Mouse (Mus musculus) heart, embryonic 12.5 days (tissue): ENCODE measurements around the gene Sarnp. TPM values are rescaled to one million over a fixed set of nuclear protein-coding genes. Genes with fewer than 3 reads are reported as not detected.

ENCODE experiments used
- ATAC-seq: fragments of 200-750 bp; cut with Nextera tagmentation; 2 replicates; pipeline ENCODE4 v1.8.0; 2017; ENCODE audit warnings: moderate TSS enrichment, moderate library complexity; ENCODE audit not compliant: insufficient number of reproducible peaks, low FRiP score
- H3K27ac ChIP-seq: fragments of 300-500 bp; sonication (generic); 2 replicates; pipeline ENCODE4 v1.5.1; 2016; ENCODE audit warnings: mild to moderate bottlenecking, moderate library complexity; ENCODE audit not compliant: poor library complexity, severe bottlenecking
- H3K27me3 ChIP-seq: fragments of 300-500 bp; sonication (generic); replicated peaks from 2 replicates; pipeline ENCODE4 v1.6.1; 2016; ENCODE audit warnings: mild to moderate bottlenecking, moderate library complexity
- H3K36me3 ChIP-seq: fragments of 300-500 bp; sonication (generic); 2 replicates; pipeline ENCODE4 v1.6.1; 2016; ENCODE audit warnings: mild to moderate bottlenecking, moderate library complexity
- H3K4me1 ChIP-seq: fragments of 300-500 bp; sonication (generic); replicated peaks from 2 replicates; pipeline ENCODE4 v1.6.1; 2016; ENCODE audit warnings: mild to moderate bottlenecking
- H3K4me2 ChIP-seq: fragments of 300-500 bp; sonication (generic); 2 replicates; pipeline ENCODE4 v1.6.1; 2016; ENCODE audit warnings: mild to moderate bottlenecking, moderate library complexity
- H3K4me3 ChIP-seq: fragments of 300-500 bp; sonication (generic); 2 replicates; pipeline ENCODE4 v1.5.1; 2016; ENCODE audit warnings: mild to moderate bottlenecking
- H3K9ac ChIP-seq: fragments of 300-500 bp; sonication (generic); 2 replicates; pipeline ENCODE4 v1.6.1; 2016; ENCODE audit warnings: mild to moderate bottlenecking, moderate library complexity
- H3K9me3 ChIP-seq: fragments of 300-500 bp; sonication (generic); replicated peaks from 2 replicates; pipeline ENCODE4 v1.6.1; 2016; ENCODE audit warnings: mild to moderate bottlenecking, moderate library complexity
- WGBS: fragments of 180-500 bp; shearing (Covaris S2); methylation state at CpG from one replicate; pipeline ENCODE4 v1.1.7; 2016; 5-methylcytosine and 5-hydroxymethylcytosine counted together
- polyA plus RNA-seq: library from polyadenylated mRNA; unstranded; fragments of >200 nt; fragmentation: Nextera tagmentation; extraction: Ambion mirVana; gene quantifications from 2 replicates; pipeline ENCODE4 v1.2.1, GENCODE M21; 2016

Gene Sarnp
- polyA plus RNA-seq, result 171 and 172 TPM in 2 replicates

- Histone ChIP-seq H3K36me3 (peaks cover 64% of the 10 kb centered on the region), H3K9me3 (no peaks in the 10 kb centered on the region), H3K4me3 (no peak within 1 kb of the TSS), H3K9ac (no peak within 1 kb of the TSS), H3K27me3 (no peaks in the 10 kb centered on the region), H3K4me1 (peaks cover 5% of the 10 kb centered on the region; the same call in 1 of the 2 replicates), H3K27ac (no peak within 1 kb of the TSS), H3K4me2 (no peak within 1 kb of the TSS)
- 89% methylated on average over 13 of the region's 13 CpGs for WGBS
- ATAC-seq, result no peak
These were observed at the start of gene Sarnp for GRCm38 (mm10) chr10:128817033-128817432. Gene Sarnp (plus strand): TSS chr10:128817333.

GRCm38 (mm10) chr10:128772895-128773294, 44.2 kb upstream of the Sarnp start:
- H3K9me3 ChIP-seq, result no peaks in the 10 kb centered on the region
- no peak overlapping the region for H3K4me3 ChIP-seq
- ATAC-seq, result no peak
- no peaks in the 10 kb centered on the region for H3K27me3 ChIP-seq
- no peaks in the 10 kb centered on the region for H3K4me1 ChIP-seq
- H3K27ac ChIP-seq, result no peak overlapping the region
- H3K36me3 ChIP-seq, result no peaks in the 10 kb centered on the region
- 67% methylated on average over 2 of the region's 2 CpGs for WGBS
- H3K9ac ChIP-seq, result no peak overlapping the region; the same call in 1 of the 2 replicates
- no peak overlapping the region for H3K4me2 ChIP-seq

GRCm38 (mm10) chr10:128773685-128774084, 43.4 kb upstream of the Sarnp start:
- ATAC-seq, result no peak
- Histone ChIP-seq H3K9ac (no peak overlapping the region), H3K4me2 (no peak overlapping the region), H3K9me3 (no peaks in the 10 kb centered on the region), H3K4me1 (no peaks in the 10 kb centered on the region), H3K36me3 (no peaks in the 10 kb centered on the region), H3K27ac (no peak overlapping the region), H3K4me3 (no peak overlapping the region), H3K27me3 (no peaks in the 10 kb centered on the region)
- 15% methylated on average over 5 of the region's 5 CpGs for WGBS

GRCm38 (mm10) chr10:128778441-128778840, 38.7 kb upstream of the Sarnp start:
- Histone ChIP-seq H3K9me3 (no peaks in the 10 kb centered on the region), H3K4me2 (no peak overlapping the region), H3K9ac (no peak overlapping the region), H3K27ac (peak overlapping the region; percentile 88), H3K4me1 (no peaks in the 10 kb centered on the region), H3K36me3 (no peaks in the 10 kb centered on the region), H3K27me3 (no peaks in the 10 kb centered on the region), H3K4me3 (no peak overlapping the region)
- no peak for ATAC-seq
- WGBS, result 82% methylated on average over 2 of the region's 2 CpGs

GRCm38 (mm10) chr10:128779011-128779795, 37.9 kb upstream of the Sarnp start:
- peak overlapping the region; percentile 88 for H3K27ac ChIP-seq
- ATAC-seq, result peak; percentile 88
- 27% methylated on average over 8 of the region's 8 CpGs for WGBS

GRCm38 (mm10) chr10:128780200-128780599, 36.9 kb upstream of the Sarnp start:
- Histone ChIP-seq H3K9ac (no peak overlapping the region), H3K27me3 (no peaks in the 10 kb centered on the region), H3K36me3 (no peaks in the 10 kb centered on the region), H3K4me1 (no peaks in the 10 kb centered on the region), H3K9me3 (peaks cover 12% of the 10 kb centered on the region), H3K4me3 (no peak overlapping the region), H3K27ac (no peak overlapping the region), H3K4me2 (no peak overlapping the region)
- ATAC-seq, result no peak
- 93% methylated on average over 1 of the region's 1 CpGs for WGBS

More at GRCm38 (mm10) chr10:128779011-128779795, 37.9 kb upstream of the Sarnp start:
- Histone ChIP-seq H3K9me3 (peaks cover 7% of the 10 kb centered on the region), H3K27me3 (no peaks in the 10 kb centered on the region), H3K4me1 (no peaks in the 10 kb centered on the region), H3K4me3 (no peak overlapping the region), H3K9ac (no peak overlapping the region), H3K4me2 (no peak overlapping the region), H3K36me3 (no peaks in the 10 kb centered on the region)

- no peak; the same call in 1 of the 2 replicates for ATAC-seq
- no peak within 1 kb of the TSS for H3K9ac ChIP-seq
- 63% methylated on average over 7 of the region's 7 CpGs for WGBS
These were observed 26.6 kb upstream of the Sarnp start, which contains the start of gene Mmp19 for GRCm38 (mm10) chr10:128790398-128791124. Gene Mmp19 (plus strand): TSS chr10:128790910.

GRCm38 (mm10) chr10:128792041-128792440, 25.1 kb upstream of the Sarnp start:
- Histone ChIP-seq H3K9me3 (no peaks in the 10 kb centered on the region), H3K4me1 (peaks cover 15% of the 10 kb centered on the region; the same call in 1 of the 2 replicates), H3K9ac (no peak overlapping the region), H3K4me2 (no peak overlapping the region), H3K27me3 (no peaks in the 10 kb centered on the region), H3K36me3 (no peaks in the 10 kb centered on the region), H3K27ac (no peak overlapping the region), H3K4me3 (no peak overlapping the region)
- no peak for ATAC-seq

More at GRCm38 (mm10) chr10:128790398-128791124, 26.6 kb upstream of the Sarnp start, which contains the start of gene Mmp19:
- Histone ChIP-seq H3K4me3 (no peak within 1 kb of the TSS), H3K9me3 (no peaks in the 10 kb centered on the region), H3K4me2 (0 out of 2 replicates have a peak within 1 kb of the TSS, but pooled peaks have one; percentile 15), H3K4me1 (peaks cover 10% of the 10 kb centered on the region; the same call in 1 of the 2 replicates), H3K36me3 (no peaks in the 10 kb centered on the region), H3K27me3 (no peaks in the 10 kb centered on the region), H3K27ac (0 out of 2 replicates have a peak within 1 kb of the TSS, but pooled peaks have one; percentile 2)

- WGBS, result 93% methylated on average over 1 of the region's 1 CpGs
- Histone ChIP-seq H3K9me3 (no peaks in the 10 kb centered on the region), H3K36me3 (no peaks in the 10 kb centered on the region; the same call in 1 of the 2 replicates), H3K4me2 (no peak overlapping the region), H3K27ac (no peak overlapping the region), H3K27me3 (no peaks in the 10 kb centered on the region), H3K9ac (no peak overlapping the region), H3K4me1 (peaks cover 15% of the 10 kb centered on the region; the same call in 1 of the 2 replicates), H3K4me3 (no peak overlapping the region)
- ATAC-seq, result no peak
These were observed 23.9 kb upstream of the Sarnp start for GRCm38 (mm10) chr10:128793258-128793657.

GRCm38 (mm10) chr10:128794391-128794790, 22.7 kb upstream of the Sarnp start:
- peaks cover 15% of the 10 kb centered on the region; the same call in 1 of the 2 replicates for H3K4me1 ChIP-seq
- H3K27me3 ChIP-seq, result no peaks in the 10 kb centered on the region
- H3K27ac ChIP-seq, result no peak overlapping the region
- H3K9ac ChIP-seq, result no peak overlapping the region
- 82% methylated on average over 5 of the region's 5 CpGs for WGBS
- H3K4me2 ChIP-seq, result no peak overlapping the region
- H3K9me3 ChIP-seq, result no peaks in the 10 kb centered on the region
- ATAC-seq, result no peak
- H3K4me3 ChIP-seq, result no peak overlapping the region
- H3K36me3 ChIP-seq, result peaks cover 6% of the 10 kb centered on the region

- no peaks in the 10 kb centered on the region for H3K27me3 ChIP-seq
- H3K4me3 ChIP-seq, result no peak overlapping the region
- 94% methylated on average over 3 of the region's 3 CpGs for WGBS
- no peaks in the 10 kb centered on the region for H3K9me3 ChIP-seq
- H3K36me3 ChIP-seq, result peaks cover 14% of the 10 kb centered on the region
- H3K4me2 ChIP-seq, result no peak overlapping the region
- no peak overlapping the region for H3K27ac ChIP-seq
- ATAC-seq, result no peak
- H3K4me1 ChIP-seq, result peaks cover 15% of the 10 kb centered on the region; the same call in 1 of the 2 replicates
- no peak overlapping the region for H3K9ac ChIP-seq
These were observed 21.6 kb upstream of the Sarnp start for GRCm38 (mm10) chr10:128795581-128795980.
